Mouse (Mus musculus) spleen, postnatal 4 days (tissue): Measurements from ENCODE around the gene Rasl2-9.
"Not testable (repeated sequence)": the region's sequence is repeated elsewhere in the genome, so short reads cannot be mapped to it uniquely, and the experiment has no call there.

Experiments
- DNase-seq, 2 experiments: peaks; one replicate each; pipeline ENCODE4 v3.0.0; 2022; ENCODE audit warnings: low spot score in 2 of 2

Rasl2-9 gene

DNA sequence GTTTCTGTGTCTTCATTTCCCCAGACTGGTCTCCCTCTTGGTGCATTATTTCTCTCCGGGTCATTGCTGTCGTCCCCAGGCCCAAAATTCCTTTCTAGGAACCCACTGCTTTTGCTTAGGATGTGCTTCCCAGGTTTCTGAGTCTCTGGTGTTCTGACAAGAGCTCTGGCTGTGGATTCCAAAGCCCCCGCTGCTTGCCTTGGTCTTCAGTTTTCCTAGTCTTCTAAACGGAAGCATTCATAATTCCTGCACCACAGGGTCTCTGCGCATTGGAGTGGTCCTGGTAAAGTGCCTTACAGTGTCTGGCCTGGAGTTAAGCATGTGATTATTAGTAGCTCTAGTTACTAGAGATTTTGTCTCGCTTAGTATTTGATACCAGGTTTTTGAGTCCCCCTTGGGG lies 44.9 kb downstream of the Rasl2-9 start:
- no peak for DNase-seq

GRCm38 (mm10) chr7:5080010-5080751 lies 45.6 kb downstream of the Rasl2-9 start, which contains the start of gene Epn1:
TSS of gene Epn1 (plus strand) at chr7:5080235.
- DNase-seq, result peak; percentile 95 to 97

DNA sequence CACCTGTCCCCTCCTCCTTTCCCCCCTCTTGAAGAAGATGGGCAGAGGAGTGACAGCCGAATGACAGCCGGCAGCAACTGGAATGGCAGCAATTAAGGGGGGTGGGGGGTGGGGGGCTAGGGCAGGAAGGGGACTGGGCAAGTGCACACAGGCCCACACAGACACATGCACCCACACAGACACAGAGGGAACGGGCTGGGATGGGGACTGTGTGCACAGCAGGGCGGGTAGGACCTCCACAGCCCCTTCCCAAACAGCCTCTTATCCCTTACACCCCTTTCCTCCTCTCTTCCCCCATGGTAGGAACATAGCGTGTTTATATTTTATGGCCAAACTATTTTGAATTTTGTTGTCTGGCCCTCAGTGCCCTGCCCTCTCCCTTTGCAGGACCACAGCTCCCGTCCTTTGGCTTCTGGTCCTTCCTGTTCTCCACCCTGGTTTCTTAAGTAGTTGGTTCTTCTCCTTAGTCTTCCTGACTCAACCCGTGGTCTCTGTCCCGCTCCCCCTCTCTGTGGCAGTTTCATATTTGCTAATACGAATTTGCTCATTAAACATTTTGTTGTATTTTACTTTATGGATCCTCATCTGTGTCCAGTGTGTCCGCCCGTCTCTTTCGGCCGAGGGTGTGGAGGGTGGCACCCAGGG lies 46.3 kb downstream of the Rasl2-9 start:
- not testable (repeated sequence) for DNase-seq

- DNase-seq, result no peak
These were observed 48.8 kb downstream of the Rasl2-9 start for GRCm38 (mm10) chr7:5076931-5077330.

DNA sequence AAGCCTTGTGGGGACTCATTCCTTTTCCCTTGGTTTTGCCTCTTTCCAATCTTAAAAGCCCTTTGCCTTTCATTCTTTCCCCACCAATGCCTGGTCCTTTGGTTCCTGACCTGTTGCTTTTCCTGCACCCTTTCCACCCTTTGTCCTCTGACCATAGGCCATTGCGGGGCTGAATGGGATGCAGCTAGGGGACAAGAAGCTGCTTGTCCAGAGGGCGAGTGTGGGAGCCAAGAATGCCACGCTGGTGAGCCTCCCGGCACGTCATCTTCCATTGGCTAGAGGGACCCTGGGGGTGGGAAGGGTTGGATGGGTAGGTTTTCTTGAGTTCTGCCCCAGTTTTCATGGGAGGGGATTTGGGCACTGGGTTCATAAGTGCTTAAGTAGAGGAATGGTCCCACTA lies 50.8 kb downstream of the Rasl2-9 start:
- DNase-seq, result no peak
